Mouse (Mus musculus) stomach, postnatal 0 days (tissue): ENCODE measurements around the gene Bud13.

ENCODE experiments used
- CTCF ChIP-seq: IDR thresholded peaks from 2 replicates; pipeline ENCODE4 v1.5.1; 2016; ENCODE audit warnings: antibody characterized with exemption, low read depth, mild to moderate bottlenecking, moderate library complexity
- EP300 ChIP-seq: optimal IDR thresholded peaks from 2 replicates; pipeline ENCODE3; 2016; ENCODE audit warnings: antibody characterized with exemption

DNA sequence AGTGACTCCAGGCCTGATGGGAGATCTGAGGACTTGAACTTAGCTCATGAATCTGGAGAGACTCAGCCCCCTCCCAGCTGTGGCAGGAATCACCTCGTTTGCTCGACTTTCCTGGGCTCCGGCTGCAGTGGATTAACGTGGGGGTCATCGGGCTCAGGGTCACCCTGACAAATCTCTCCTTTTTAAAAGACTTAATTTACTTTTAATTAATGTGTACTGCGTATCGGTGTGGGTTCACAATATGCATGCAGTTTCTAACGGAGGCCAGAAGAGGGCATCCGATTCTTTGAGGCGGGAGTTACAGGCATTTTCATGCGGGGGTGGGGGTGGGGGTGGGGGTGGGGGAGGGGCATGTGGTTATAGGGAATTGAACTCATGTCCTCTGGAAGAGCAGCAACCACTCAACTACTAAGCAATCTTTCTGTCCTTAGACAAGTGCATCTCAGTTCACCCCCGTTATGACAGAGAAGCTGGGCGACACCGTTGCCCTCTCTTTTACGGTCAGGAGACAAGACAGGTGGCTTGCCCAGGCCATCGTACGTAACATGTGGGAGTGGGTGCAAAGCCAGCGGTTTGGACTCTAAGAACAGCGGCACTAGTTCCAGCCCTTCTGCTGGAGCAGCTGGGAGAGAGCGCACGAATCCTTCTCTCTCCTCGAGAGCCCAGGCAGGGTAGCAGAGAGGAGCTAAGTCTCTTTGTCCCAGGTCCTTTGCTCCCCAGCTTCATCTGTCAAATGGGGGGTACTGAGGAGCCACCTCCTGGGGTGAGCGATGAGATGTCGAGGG is 47.2 kb downstream of the Bud13 start:
- TF ChIP-seq CTCF (peak; percentile 26; the same call in 1 of the 2 replicates), EP300 (no peak)
